Mouse (Mus musculus) cerebellum, postnatal 36 days (tissue): Measurements from ENCODE around the gene Smim10l2a.

ENCODE experiments used
- DNase-seq, 2 experiments: peaks; one replicate each; pipeline ENCODE4 v3.0.0; 2021 to 2022; ENCODE audit warnings: mixed read lengths in 2 of 2

Smim10l2a gene

GRCm38 (mm10) chrX:56374431-56375128 lies at the start of gene Smim10l2a:
Smim10l2a (plus strand) TSS chrX:56374586.
- peak; percentile 62 to 70 for DNase-seq

GRCm38 (mm10) chrX:56332046-56332445 lies 42.3 kb upstream of the Smim10l2a start:
- no peak for DNase-seq

- no peak for DNase-seq
Measured at GRCm38 (mm10) chrX:56340305-56340704, 34.1 kb upstream of the Smim10l2a start.

- no peak for DNase-seq
Measured at GRCm38 (mm10) chrX:56342921-56343320, 31.5 kb upstream of the Smim10l2a start.

- DNase-seq, result peak; percentile 72 to 80
Measured at GRCm38 (mm10) chrX:56346176-56346931, 28.0 kb upstream of the Smim10l2a start, which contains the start of gene Zfp449. Zfp449 (plus strand) TSS chrX:56346400.

GRCm38 (mm10) chrX:56346932-56347253 lies 27.5 kb upstream of the Smim10l2a start:
- DNase-seq, result peak; percentile 6 to 17

- DNase-seq, result no peak
Measured at GRCm38 (mm10) chrX:56380852-56381251, 6.5 kb downstream of the Smim10l2a start.

- DNase-seq, result no peak
Measured at GRCm38 (mm10) chrX:56384142-56384541, 9.8 kb downstream of the Smim10l2a start.

GRCm38 (mm10) chrX:56404646-56405045 lies 30.3 kb downstream of the Smim10l2a start:
- DNase-seq, result no peak

GRCm38 (mm10) chrX:56405482-56405881 lies 31.1 kb downstream of the Smim10l2a start:
- no peak for DNase-seq

GRCm38 (mm10) chrX:56406128-56406527 lies 31.7 kb downstream of the Smim10l2a start:
- DNase-seq, result no peak

- DNase-seq, result no peak
Measured at GRCm38 (mm10) chrX:56416277-56416676, 41.9 kb downstream of the Smim10l2a start.

- no peak for DNase-seq
Measured at GRCm38 (mm10) chrX:56417541-56417940, 43.2 kb downstream of the Smim10l2a start.
